Mouse (Mus musculus) cerebellum, adult 2 months (tissue): ENCODE results near the gene Ntng2.

Source experiments
- CTCF ChIP-seq: fragments of 200-500 bp; IDR thresholded peaks from 2 replicates; pipeline ENCODE4 v1.5.1; 2011; ENCODE audit warnings: low read depth, mild to moderate bottlenecking, control low read depth, low read length, moderate library complexity, borderline replicate concordance; ENCODE audit not compliant: insufficient read depth
- POLR2A ChIP-seq: fragments of 200-500 bp; IDR thresholded peaks from 2 replicates; pipeline ENCODE4 v1.6.1; 2011; ENCODE audit warnings: low read length, control low read depth, borderline replicate concordance; ENCODE audit not compliant: insufficient read depth

GRCm38 (mm10) chr2:29245341-29245779 lies 7.4 kb downstream of the Ntng2 start:
- peak; percentile 52; the same call in 1 of the 2 replicates for TF ChIP-seq CTCF
- TF ChIP-seq POLR2A, result no peak
